Mouse (Mus musculus) CH12F3 (cell line): Measurements from ENCODE around the gene Gm13090.

ENCODE experiments used
- in situ Hi-C: fragments of 300-500 bp; cut with MboI; formaldehyde crosslinking; loops from 2 replicates; pipeline ENCODE4 v1.14.3; 2020; ENCODE audit warnings: low sequenced_read_pairs

Gm13090 gene

DNA sequence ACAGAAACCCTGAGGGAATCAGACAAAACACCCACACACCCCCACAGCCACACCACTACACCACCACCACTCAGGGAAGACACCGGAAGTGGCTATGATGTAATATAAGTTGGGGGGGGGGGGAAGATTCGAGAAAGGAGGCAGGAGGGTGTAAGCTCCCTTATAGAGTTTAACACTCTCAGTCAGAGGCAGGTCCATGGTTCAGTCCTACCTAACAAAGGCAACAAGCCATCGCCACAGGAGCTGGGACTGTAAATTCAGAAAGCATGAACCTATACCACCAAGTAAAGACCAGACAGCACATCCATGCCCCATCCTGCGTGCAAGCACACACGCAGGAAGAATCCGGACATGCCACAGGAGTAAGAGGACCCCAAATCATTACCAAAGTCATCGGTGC, at the start of gene Gm13090:
Gm13090 (plus strand) TSS at position 301 of the 400 bp plus-strand sequence.
- in situ Hi-C loops: loop anchor here (25.0 kb wide), 1 partner anchor 798 kb away; no protein-coding TSS in a partner anchor

- in situ Hi-C loops: no loop called here
Measured at GRCm38 (mm10) chr4:151041506-151041905, 47.9 kb upstream of the Gm13090 start.

- in situ Hi-C loops: no loop called here
Measured at GRCm38 (mm10) chr4:151043281-151043680, 46.1 kb upstream of the Gm13090 start.

DNA sequence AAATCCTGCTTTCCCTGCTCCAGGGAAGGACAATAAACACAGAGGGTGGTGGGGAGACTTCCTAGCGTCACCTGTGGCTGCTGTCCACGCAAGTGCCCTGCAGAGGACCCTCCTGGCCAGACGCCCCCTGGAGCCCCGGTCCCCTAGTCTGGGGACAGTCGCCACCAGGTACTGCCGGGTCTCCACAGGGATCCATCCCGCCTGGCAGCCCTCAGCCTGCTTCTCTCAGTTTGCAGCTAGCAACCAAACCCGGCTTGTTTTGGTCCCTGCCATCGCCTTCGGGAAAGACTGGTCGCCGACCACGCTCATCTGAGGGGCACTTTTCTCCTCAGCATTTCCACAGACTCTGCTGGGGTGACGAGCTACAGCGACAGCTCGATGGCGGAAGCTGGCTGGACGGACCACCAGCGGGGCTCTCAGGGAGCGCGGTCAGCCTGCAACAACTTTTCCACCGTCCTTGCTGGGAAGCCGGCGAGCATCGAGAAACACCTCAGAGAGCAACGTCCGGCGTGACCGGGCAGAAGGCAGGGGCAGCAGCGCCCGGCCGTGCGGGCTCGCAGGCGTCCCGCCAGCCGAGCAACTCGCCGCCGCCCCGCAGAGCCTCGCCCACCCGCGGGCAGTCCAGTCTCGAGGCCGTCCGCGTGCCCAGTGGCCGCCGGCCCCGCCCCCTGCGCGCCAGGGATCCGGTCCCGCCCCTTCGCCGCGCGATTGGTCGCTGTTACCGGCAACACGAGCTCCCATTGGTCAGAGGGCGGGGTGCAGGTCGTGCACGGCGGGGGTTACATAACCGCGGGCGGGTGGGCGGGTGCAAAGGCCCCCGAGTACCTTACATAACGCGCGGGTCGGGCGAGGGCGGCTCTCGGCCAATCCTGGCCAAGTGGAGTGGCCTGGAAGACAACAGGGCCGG, 45.1 kb upstream of the Gm13090 start, which contains the start of gene Per3:
Per3 (minus strand) TSS at position 629 of the 907 bp plus-strand sequence.
- in situ Hi-C loops: no loop called here

DNA sequence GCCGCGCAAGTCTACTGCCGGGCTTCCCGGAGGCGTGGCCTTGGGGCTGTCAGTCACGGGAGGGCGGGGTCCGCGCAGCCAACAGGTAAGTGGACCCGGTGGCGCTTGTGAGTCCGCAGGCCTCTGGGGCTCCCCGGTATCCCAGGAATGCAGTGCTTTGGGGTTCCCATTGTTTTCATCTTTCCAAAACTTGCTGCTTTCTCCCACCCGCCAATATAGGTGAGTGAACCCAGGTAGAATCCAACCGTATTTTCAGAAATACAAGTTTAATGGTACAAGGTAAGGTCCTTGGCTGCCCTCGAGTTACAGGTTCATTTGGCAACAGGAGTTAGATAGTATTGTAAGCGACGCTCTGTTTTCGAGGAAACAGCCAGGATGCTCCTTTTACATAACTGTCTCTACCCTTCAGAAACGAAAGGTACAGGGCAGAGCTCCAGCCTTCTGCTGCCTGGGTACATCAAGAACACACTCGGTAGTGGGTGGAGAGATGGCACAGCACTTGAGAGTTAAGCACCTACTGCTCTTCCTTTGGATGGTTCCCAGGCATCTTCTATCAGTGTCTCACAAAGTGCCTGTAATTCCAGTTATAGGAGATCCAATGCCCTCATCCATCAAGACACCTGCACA, 44.3 kb upstream of the Gm13090 start:
- in situ Hi-C loops: no loop called here

- in situ Hi-C loops: no loop called here
Measured at GRCm38 (mm10) chr4:151046524-151046923, 42.8 kb upstream of the Gm13090 start.

- in situ Hi-C loops: no loop called here
Measured at GRCm38 (mm10) chr4:151051162-151051561, 38.2 kb upstream of the Gm13090 start.

DNA sequence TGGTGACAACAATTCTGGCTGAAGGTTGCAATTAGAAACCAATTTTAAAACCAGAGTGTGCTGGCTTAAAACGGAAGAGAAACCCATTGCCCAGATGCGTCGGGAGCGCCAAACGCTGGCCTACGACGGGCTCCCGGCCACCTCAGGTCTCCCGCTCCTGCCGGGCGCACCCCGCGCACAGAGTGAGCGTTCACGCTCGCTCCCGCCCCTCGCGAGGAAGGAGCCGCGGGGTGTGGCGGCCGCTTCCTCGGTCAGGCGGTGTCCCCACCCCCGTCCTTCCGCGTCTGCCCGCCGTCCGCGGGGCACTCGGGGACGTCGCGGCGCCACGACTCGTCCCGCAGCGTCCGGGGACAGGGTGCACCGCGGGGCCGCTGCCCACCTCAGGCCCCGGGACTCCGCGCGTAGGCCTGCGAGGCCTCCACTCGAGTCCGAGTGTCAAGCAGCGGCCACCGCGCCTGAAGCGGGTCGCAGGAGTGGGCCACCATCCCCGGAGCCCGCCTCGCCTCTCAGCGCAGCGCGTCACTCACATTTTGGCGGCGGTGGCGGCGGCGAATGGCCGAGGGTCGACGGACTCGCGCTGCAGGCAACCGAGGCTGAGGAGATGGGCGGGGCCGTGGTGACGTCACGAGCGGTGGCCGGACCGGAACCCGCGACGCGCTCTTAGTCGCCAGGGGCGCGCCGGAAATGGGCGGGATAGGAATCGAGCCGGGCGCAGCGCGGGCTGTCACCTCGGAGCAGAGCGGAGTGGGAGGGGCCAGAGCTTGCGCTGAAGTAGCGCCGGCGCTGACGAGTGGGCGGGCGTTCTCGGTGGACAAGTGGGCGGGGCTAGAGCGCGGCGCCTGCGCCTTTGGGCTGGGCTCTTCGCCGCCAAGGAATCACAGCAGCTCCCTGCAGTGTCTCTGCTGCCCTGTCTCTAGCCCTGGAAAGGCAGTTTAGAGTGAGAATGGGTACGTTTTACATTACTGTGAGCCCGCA, 31.7 kb upstream of the Gm13090 start, which contains the start of gene Vamp3:
Vamp3 (minus strand) TSS at position 617 of the 975 bp plus-strand sequence.
- in situ Hi-C loops: no loop called here

DNA sequence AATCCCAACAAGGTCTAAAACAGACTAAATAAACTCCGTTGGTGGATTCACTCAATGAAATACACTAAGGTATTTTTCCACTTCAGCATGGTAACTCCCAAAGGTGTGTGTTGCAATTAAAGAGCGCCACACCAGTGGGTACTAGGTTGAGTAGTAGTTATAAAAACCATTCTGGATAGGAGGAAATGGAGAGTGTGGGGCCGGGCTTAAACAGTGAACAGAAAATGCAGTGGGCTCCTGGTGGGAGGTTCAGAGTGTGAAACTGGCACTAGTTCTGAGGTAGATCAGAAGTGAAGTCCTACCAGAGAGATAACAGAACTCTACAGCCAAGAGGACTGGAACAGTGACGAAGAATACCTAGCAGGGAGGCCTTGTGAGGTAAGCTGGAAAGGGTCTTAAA, 30.7 kb upstream of the Gm13090 start:
- in situ Hi-C loops: no loop called here

- in situ Hi-C loops: no loop called here
Measured at GRCm38 (mm10) chr4:151059566-151059965, 29.8 kb upstream of the Gm13090 start.

DNA sequence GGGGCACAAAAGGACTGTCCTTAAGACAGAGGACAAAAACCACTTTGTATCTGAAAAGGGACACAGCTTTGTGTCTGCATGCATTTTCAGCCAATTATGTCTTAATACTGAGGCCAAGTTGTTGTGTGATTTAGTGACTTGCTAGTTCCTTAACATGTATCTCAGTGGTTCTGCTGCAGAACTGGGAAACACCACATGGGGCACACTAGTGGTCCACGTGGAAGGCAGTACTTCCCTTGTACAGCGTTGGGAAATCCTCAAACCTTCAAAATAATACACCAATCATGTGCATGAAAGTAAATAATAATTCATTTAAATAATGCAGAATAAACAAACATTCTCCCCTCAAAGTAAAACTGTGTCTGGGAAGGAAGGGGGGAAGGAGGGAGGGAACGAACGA, 20.6 kb upstream of the Gm13090 start:
- in situ Hi-C loops: no loop called here

DNA sequence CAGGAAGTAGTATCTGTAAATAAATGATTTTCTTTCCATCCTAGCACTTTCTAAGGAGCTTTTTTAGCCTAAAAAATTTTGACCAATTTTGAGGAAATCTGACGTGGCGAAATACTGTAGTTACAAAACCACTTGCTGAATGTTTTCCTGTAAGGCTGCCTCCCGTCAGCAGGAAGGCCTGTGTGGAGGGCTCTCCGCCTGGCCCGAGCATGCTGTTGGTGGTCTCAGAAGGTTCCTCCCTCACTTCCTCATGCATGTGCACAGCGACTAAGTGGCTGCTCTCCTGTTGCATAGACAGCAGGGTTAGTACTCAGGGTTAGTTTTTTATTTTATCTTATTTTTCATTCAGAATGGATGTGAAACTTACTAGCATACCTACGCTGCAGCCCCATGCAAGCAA, 18.4 kb upstream of the Gm13090 start:
- in situ Hi-C loops: no loop called here

DNA sequence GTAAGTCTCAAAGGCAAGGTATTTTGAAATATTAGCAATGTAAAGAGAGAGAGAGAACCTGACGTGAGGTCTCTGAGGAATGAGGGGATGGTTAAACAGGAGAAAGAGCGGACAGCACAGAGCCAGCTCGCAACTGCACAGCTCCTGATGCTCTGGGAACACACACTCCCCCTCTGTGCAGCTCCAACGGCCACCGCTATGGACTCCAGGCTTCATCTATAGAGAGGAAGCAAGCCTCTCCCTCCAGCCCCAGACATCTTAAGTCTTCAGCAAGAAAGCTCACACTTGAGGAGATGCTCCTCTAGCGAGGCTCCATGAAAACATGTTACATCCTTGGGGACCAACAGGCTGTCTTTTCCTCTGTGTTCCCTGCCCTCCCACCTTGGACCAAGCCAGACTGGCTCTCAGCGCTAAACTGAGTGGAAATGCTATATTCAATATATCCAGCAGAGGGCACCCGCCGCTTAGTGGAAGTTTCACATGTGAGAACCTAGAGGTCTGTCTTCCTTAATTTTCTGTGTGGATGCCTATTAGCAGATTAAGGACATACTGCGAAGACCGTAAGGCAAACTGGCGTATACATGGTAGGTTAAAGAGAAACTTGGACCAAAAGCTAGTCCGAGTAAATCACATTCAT, 16.1 kb upstream of the Gm13090 start:
- in situ Hi-C loops: no loop called here

GRCm38 (mm10) chr4:151074817-151075216, 14.6 kb upstream of the Gm13090 start:
- in situ Hi-C loops: loop anchor here (25.0 kb wide), 1 partner anchor 812 kb away; no protein-coding TSS in a partner anchor

DNA sequence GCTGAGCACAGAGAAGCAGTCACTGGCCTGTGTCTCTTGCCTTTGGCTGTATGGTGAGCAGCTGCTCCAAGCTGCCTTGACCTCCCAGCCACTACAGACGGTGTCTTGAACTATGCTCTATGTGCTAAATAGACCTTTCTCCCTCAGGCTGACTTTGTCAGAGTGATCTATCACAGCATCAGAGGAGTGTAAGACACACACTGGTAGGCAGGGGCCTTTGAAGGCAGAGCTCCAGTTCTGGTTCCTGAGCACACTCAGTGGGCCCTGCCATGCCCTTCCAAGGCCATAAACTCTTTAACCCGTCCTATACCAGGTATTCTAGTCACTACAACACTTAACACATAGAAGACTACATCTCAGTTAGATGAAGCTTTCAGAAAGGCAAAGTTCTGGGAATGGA, 8.0 kb upstream of the Gm13090 start:
- in situ Hi-C loops: loop anchor here (25.0 kb wide), 1 partner anchor 806 kb away; no protein-coding TSS in a partner anchor

DNA sequence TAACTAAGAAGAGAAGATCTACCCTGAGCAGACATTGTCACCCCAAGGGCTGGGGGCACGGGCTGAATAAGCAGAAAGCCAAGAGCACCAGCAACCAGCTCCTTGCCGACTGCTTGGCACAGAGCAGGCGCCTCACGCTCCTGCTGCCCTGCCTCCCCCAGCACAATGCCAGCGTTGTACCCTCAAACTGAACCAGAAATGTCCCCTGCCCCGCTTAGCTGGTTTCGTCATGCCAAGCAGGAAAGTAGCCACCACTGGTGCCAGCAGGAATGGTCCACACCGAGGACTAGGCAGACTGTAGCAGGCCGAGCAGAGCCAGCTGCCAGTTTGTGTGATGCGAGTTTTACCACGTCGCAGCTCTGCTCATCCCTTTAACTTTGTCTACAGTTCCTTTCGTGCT, 7.4 kb upstream of the Gm13090 start:
- in situ Hi-C loops: loop anchor here (25.0 kb wide), 1 partner anchor 805 kb away; no protein-coding TSS in a partner anchor

- in situ Hi-C loops: loop anchor here (25.0 kb wide), 1 partner anchor 804 kb away; no protein-coding TSS in a partner anchor
Measured at GRCm38 (mm10) chr4:151083027-151083426, 6.3 kb upstream of the Gm13090 start.

DNA sequence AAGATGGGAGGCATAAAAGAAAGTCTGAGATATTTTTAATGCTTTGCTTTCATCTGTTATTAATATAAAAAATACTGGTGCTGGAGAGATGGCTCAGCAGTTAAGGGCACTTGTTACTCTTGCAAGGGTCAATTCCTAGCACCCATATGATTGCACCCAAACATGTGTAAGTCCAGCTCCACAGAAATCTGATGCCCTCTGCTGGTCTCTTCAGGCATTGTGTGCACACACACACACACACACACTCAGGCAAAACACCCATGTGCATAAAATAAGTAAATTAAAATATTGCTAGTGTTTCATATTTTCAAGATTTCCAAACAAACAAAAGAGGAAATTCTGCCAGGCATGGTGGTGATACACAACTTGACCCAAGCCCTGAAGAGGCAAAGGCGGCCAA, 2.0 kb upstream of the Gm13090 start:
- in situ Hi-C loops: loop anchor here (25.0 kb wide), 1 partner anchor 800 kb away; no protein-coding TSS in a partner anchor

GRCm38 (mm10) chr4:151088819-151089218, 551 bp upstream of the Gm13090 start:
- in situ Hi-C loops: loop anchor here (25.0 kb wide), 1 partner anchor 798 kb away; no protein-coding TSS in a partner anchor

DNA sequence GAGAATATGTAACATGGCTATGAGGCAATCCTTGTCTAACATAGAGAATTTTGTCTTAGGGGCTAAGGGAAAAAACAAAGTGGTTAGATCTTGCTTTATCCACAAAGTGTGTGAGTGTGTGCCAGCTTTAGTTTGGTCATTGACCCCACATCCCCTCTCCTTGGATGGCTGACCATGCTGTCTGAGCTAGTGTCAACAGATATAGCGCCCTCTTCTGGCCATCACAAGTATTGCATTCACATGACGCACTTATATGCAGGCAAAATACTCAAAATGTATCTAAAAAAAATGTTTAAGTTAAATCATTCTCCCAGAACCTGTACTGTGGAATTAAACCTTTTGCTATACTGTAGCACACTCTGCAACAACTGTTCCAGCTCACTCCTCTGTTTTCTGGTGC, 5.8 kb downstream of the Gm13090 start:
- in situ Hi-C loops: loop anchor here (25.0 kb wide), 1 partner anchor 792 kb away; no protein-coding TSS in a partner anchor
